Mouse (Mus musculus) liver, embryonic 14 days (tissue): Measurements from ENCODE around the gene Gm8994. TPM values are rescaled to one million over a fixed set of nuclear protein-coding genes. Genes with fewer than 3 reads are reported as not detected.

Source experiments
- polyA plus RNA-seq: library from polyadenylated mRNA; depleted of rRNA; stranded (reverse); fragments of >200 nt; gene quantifications from 2 replicates; pipeline ENCODE4 v1.2.3, GENCODE M21; 2012; rRNA removed

The Gm8994 gene
- 0.05 TPM in 1 of 2 replicates, not detected in the other for polyA plus RNA-seq

GRCm38 (mm10) chr6:136327239-136327638 lies at the start of gene Gm8994:
TSS of gene Gm8994 (plus strand) at chr6:136327539.

Other genes with a start within 250 kb of the Gm8994 start
- gene Grin2b, start 154.0 kb upstream of the Gm8994 start, polyA plus RNA-seq = under 0.01 and 0.01 TPM in 2 replicates
- gene E330021D16Rik, start 88.0 kb downstream of the Gm8994 start, polyA plus RNA-seq = 0.08 and 0.14 TPM in 2 replicates
- 6.7 and 8.4 TPM in 2 replicates for gene Atf7ip, start 178.6 kb downstream of the Gm8994 start, polyA plus RNA-seq